Mouse (Mus musculus): Measurements from ENCODE around the gene Kif11.

- TF ChIP-seq POLR2A (IDR thresholded peaks at IDR 0.05; ENCODE audit: low read depth, low read length): no peak
- no peak for TF ChIP-seq CTCF (IDR thresholded peaks at IDR 0.05; ENCODE audit: extremely low read depth, insufficient read length, insufficient replicate concordance, low read depth, low read length)
Observed at GRCm38 (mm10) chr19:37418294-37418693, 42.1 kb downstream of the Kif11 start.

Measured in small intestine, adult 2 months (tissue).